Mouse (Mus musculus): ENCODE results near the gene Gm9733. TPM values are rescaled to one million over a fixed set of nuclear protein-coding genes. Genes with fewer than 3 reads are reported as not detected.
"Not testable (repeated sequence)": the region's sequence is repeated elsewhere in the genome, so short reads cannot be mapped to it uniquely, and the experiment has no call there.

Gene Gm9733
- not detected in 2 replicates for polyA plus RNA-seq (2015; fragmentation: Nextera tagmentation; extraction: Ambion mirVana)

- Histone ChIP-seq H3K4me3 (ENCODE audit: low read length) (no peak within 1 kb of the TSS), H3K9ac (replicated peaks; ENCODE audit: low read length) (no peak within 1 kb of the TSS), H3K27ac (ENCODE audit: low read length) (no peak within 1 kb of the TSS), H3K36me3 (ENCODE audit: insufficient read depth, low read length) (no peaks in the 10 kb centered on the region), H3K27me3 (ENCODE audit: insufficient read depth, low read length) (no peaks in the 10 kb centered on the region), H3K9me3 (ENCODE audit: low read length) (no peaks in the 10 kb centered on the region; the same call in 1 of the 2 replicates), H3K4me1 (ENCODE audit: insufficient read depth, low read length) (no peaks in the 10 kb centered on the region), H3K4me2 (replicated peaks; ENCODE audit: low read depth, low read length) (no peak within 1 kb of the TSS)
- WGBS: 88% methylated on average over 3 of the region's 3 CpGs
- no peak for ATAC-seq (ENCODE audit: low FRiP score, low TSS enrichment)
Observed at GRCm38 (mm10) chr3:15332063-15332462, at the start of gene Gm9733. Gene Gm9733 (minus strand): TSS chr3:15332302.

GRCm38 (mm10) chr3:15355690-15356089 is 23.6 kb upstream of the Gm9733 start:
- not testable (repeated sequence) for H3K9me3 ChIP-seq (ENCODE audit: low read length); H3K36me3 ChIP-seq (ENCODE audit: insufficient read depth, low read length); H3K4me3 ChIP-seq (ENCODE audit: low read length); H3K27ac ChIP-seq (ENCODE audit: low read length); ATAC-seq (ENCODE audit: low FRiP score, low TSS enrichment); H3K27me3 ChIP-seq (ENCODE audit: insufficient read depth, low read length); H3K4me2 ChIP-seq (replicated peaks; ENCODE audit: low read depth, low read length); H3K4me1 ChIP-seq (ENCODE audit: insufficient read depth, low read length); H3K9ac ChIP-seq (replicated peaks; ENCODE audit: low read length)
- WGBS: 74% methylated on average over 3 of the region's 3 CpGs

- not testable (repeated sequence) for H3K27ac ChIP-seq (ENCODE audit: low read length); H3K4me1 ChIP-seq (ENCODE audit: insufficient read depth, low read length); H3K4me2 ChIP-seq (replicated peaks; ENCODE audit: low read depth, low read length); H3K9me3 ChIP-seq (ENCODE audit: low read length); H3K9ac ChIP-seq (replicated peaks; ENCODE audit: low read length); H3K4me3 ChIP-seq (ENCODE audit: low read length); H3K36me3 ChIP-seq (ENCODE audit: insufficient read depth, low read length); H3K27me3 ChIP-seq (ENCODE audit: insufficient read depth, low read length); ATAC-seq (ENCODE audit: low FRiP score, low TSS enrichment)
- WGBS: 95% methylated on average over 1 of the region's 2 CpGs
Observed at GRCm38 (mm10) chr3:15350318-15350717, 18.2 kb upstream of the Gm9733 start.

- not testable (repeated sequence) for H3K4me1 ChIP-seq (ENCODE audit: insufficient read depth, low read length); H3K27me3 ChIP-seq (ENCODE audit: insufficient read depth, low read length); H3K9me3 ChIP-seq (ENCODE audit: low read length); H3K4me2 ChIP-seq (replicated peaks; ENCODE audit: low read depth, low read length); H3K27ac ChIP-seq (ENCODE audit: low read length); H3K36me3 ChIP-seq (ENCODE audit: insufficient read depth, low read length); H3K9ac ChIP-seq (replicated peaks; ENCODE audit: low read length); ATAC-seq (ENCODE audit: low FRiP score, low TSS enrichment); H3K4me3 ChIP-seq (ENCODE audit: low read length)
- WGBS: 63% methylated on average over 3 of the region's 3 CpGs
Observed at GRCm38 (mm10) chr3:15345606-15346005, 13.5 kb upstream of the Gm9733 start.

- no peak overlapping the region for H3K4me2 ChIP-seq (replicated peaks; ENCODE audit: low read depth, low read length)
- H3K9ac ChIP-seq (replicated peaks; ENCODE audit: low read length): no peak overlapping the region
- no peaks in the 10 kb centered on the region for H3K27me3 ChIP-seq (ENCODE audit: insufficient read depth, low read length)
- H3K36me3 ChIP-seq (ENCODE audit: insufficient read depth, low read length): no peaks in the 10 kb centered on the region
- H3K4me3 ChIP-seq (ENCODE audit: low read length): no peak overlapping the region
- H3K4me1 ChIP-seq (ENCODE audit: insufficient read depth, low read length): no peaks in the 10 kb centered on the region
- H3K9me3 ChIP-seq (ENCODE audit: low read length): no peaks in the 10 kb centered on the region
- no peak for ATAC-seq (ENCODE audit: low FRiP score, low TSS enrichment)
- 76% methylated on average over 1 of the region's 1 CpGs for WGBS
- no peak overlapping the region for H3K27ac ChIP-seq (ENCODE audit: low read length)
Observed at GRCm38 (mm10) chr3:15340287-15340686, 8.2 kb upstream of the Gm9733 start.

- H3K9ac ChIP-seq (replicated peaks; ENCODE audit: low read length): no peak overlapping the region
- H3K4me2 ChIP-seq (replicated peaks; ENCODE audit: low read depth, low read length): no peak overlapping the region
- no peaks in the 10 kb centered on the region for H3K27me3 ChIP-seq (ENCODE audit: insufficient read depth, low read length)
- WGBS: 63% methylated on average over 2 of the region's 2 CpGs
- ATAC-seq (ENCODE audit: low FRiP score, low TSS enrichment): no peak; the same call in 1 of the 2 replicates
- H3K4me3 ChIP-seq (ENCODE audit: low read length): no peak overlapping the region
- no peak overlapping the region for H3K27ac ChIP-seq (ENCODE audit: low read length)
- no peaks in the 10 kb centered on the region for H3K4me1 ChIP-seq (ENCODE audit: insufficient read depth, low read length)
- H3K36me3 ChIP-seq (ENCODE audit: insufficient read depth, low read length): no peaks in the 10 kb centered on the region
- H3K9me3 ChIP-seq (ENCODE audit: low read length): no peaks in the 10 kb centered on the region; the same call in 1 of the 2 replicates
Observed at GRCm38 (mm10) chr3:15334182-15334581, 2.1 kb upstream of the Gm9733 start.

- H3K36me3 ChIP-seq (ENCODE audit: insufficient read depth, low read length): no peaks in the 10 kb centered on the region
- no peak overlapping the region for H3K4me2 ChIP-seq (replicated peaks; ENCODE audit: low read depth, low read length)
- ATAC-seq (ENCODE audit: low FRiP score, low TSS enrichment): no peak
- no peaks in the 10 kb centered on the region for H3K27me3 ChIP-seq (ENCODE audit: insufficient read depth, low read length)
- H3K9me3 ChIP-seq (ENCODE audit: low read length): no peaks in the 10 kb centered on the region; the same call in 1 of the 2 replicates
- H3K4me3 ChIP-seq (ENCODE audit: low read length): no peak overlapping the region
- no peaks in the 10 kb centered on the region for H3K4me1 ChIP-seq (ENCODE audit: insufficient read depth, low read length)
- no peak overlapping the region for H3K9ac ChIP-seq (replicated peaks; ENCODE audit: low read length)
- WGBS: 68% methylated on average over 3 of the region's 3 CpGs
- H3K27ac ChIP-seq (ENCODE audit: low read length): no peak overlapping the region
Observed at GRCm38 (mm10) chr3:15331545-15331944, 557 bp downstream of the Gm9733 start.

GRCm38 (mm10) chr3:15329549-15329948 is 2.6 kb downstream of the Gm9733 start:
- no peaks in the 10 kb centered on the region for H3K27me3 ChIP-seq (ENCODE audit: insufficient read depth, low read length)
- no peaks in the 10 kb centered on the region for H3K4me1 ChIP-seq (ENCODE audit: insufficient read depth, low read length)
- no peak for ATAC-seq (ENCODE audit: low FRiP score, low TSS enrichment)
- no peaks in the 10 kb centered on the region for H3K36me3 ChIP-seq (ENCODE audit: insufficient read depth, low read length)
- no peak overlapping the region for H3K27ac ChIP-seq (ENCODE audit: low read length)
- no peak overlapping the region for H3K9ac ChIP-seq (replicated peaks; ENCODE audit: low read length)
- no peak overlapping the region for H3K4me3 ChIP-seq (ENCODE audit: low read length)
- no peak overlapping the region for H3K4me2 ChIP-seq (replicated peaks; ENCODE audit: low read depth, low read length)
- H3K9me3 ChIP-seq (ENCODE audit: low read length): no peaks in the 10 kb centered on the region; the same call in 1 of the 2 replicates

GRCm38 (mm10) chr3:15284424-15285328 is 47.4 kb downstream of the Gm9733 start:
- no peaks in the 10 kb centered on the region for H3K27me3 ChIP-seq (ENCODE audit: insufficient read depth, low read length)
- no peak for ATAC-seq (ENCODE audit: low FRiP score, low TSS enrichment)
- no peak overlapping the region for H3K4me3 ChIP-seq (ENCODE audit: low read length)
- H3K4me1 ChIP-seq (ENCODE audit: insufficient read depth, low read length): no peaks in the 10 kb centered on the region
- no peak overlapping the region for H3K4me2 ChIP-seq (replicated peaks; ENCODE audit: low read depth, low read length)
- H3K36me3 ChIP-seq (ENCODE audit: insufficient read depth, low read length): no peaks in the 10 kb centered on the region
- no peaks in the 10 kb centered on the region for H3K9me3 ChIP-seq (ENCODE audit: low read length)
- 87% methylated on average over 6 of the region's 6 CpGs for WGBS
- no peak overlapping the region for H3K27ac ChIP-seq (ENCODE audit: low read length)
- no peak overlapping the region for H3K9ac ChIP-seq (replicated peaks; ENCODE audit: low read length)

- Histone ChIP-seq H3K27ac (ENCODE audit: low read length) (no peak overlapping the region), H3K9me3 (ENCODE audit: low read length) (no peaks in the 10 kb centered on the region), H3K4me2 (replicated peaks; ENCODE audit: low read depth, low read length) (no peak overlapping the region), H3K4me1 (ENCODE audit: insufficient read depth, low read length) (no peaks in the 10 kb centered on the region), H3K4me3 (ENCODE audit: low read length) (no peak overlapping the region), H3K9ac (replicated peaks; ENCODE audit: low read length) (no peak overlapping the region), H3K27me3 (ENCODE audit: insufficient read depth, low read length) (no peaks in the 10 kb centered on the region), H3K36me3 (ENCODE audit: insufficient read depth, low read length) (no peaks in the 10 kb centered on the region)
- ATAC-seq (ENCODE audit: low FRiP score, low TSS enrichment): no peak
- 81% methylated on average over 5 of the region's 5 CpGs for WGBS
Observed at GRCm38 (mm10) chr3:15275899-15276526, 56.1 kb downstream of the Gm9733 start.

Measured in kidney, embryonic 16.5 days (tissue).